Mouse (Mus musculus): ENCODE measurements around the gene Lect2.

Gene Lect2

DNA sequence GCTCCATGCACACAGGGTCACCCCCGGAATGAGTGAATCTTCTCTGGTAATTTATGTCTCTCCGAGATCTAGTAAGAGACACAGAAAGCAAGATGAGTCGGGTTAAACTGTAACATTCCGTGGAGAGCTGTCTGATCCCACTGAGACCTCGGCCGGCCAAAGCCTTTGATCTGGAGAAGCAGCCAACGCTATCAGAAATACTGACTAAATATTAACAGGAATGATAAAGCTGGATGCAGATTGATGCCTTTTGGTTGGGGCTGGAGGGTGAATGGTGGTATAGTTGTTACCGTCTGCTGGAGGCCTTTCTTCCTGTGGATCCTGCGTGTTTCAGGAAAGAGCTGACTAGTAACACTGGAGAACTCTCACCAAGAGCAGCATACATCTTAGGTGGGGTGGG lies at the start of gene Lect2:
Gene Lect2, minus strand, starts transcription at position 102 of the 400 bp plus-strand sequence.
- DNase-seq (ENCODE audit: low spot score) = no peak

DNA sequence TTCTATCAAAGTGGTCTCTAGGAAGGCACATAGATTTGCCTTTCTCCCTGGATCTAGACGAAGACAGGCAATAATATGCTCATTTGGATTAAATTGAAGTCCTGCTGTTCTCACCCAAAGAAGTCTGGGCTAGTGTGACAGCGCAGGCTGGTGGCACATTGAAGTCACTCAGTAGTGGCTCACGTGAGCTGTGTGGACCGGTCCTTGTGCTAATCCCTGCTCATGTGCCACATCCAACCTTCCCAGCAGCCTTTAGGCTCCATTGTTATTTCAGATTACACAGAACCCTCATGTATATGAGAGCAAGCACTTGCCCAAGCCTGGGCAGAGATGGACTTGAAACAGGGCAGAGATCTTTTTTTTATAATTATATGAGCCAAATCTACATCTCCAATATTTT lies 49.0 kb upstream of the Lect2 start:
- DNase-seq (ENCODE audit: low spot score) = no peak

DNA sequence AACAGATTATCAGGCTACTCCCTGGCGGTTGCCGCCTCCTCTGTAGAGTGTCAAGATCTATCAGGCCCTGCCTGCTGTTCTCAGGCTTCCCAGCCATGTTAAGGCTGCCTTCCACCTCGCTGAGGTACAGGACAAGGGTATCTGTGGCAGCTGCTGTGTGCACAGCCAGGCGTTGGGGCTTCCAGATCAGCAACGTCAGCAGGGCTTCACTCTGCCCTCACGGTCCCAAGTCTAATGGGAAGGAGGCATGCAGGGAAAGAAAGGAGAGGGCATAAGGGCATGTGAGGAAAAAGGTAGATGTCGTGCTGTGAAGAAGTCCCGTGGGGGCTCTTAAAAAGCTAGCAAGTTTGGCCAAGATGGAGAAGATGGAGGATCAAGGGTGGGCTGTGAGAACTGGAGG lies 46.9 kb upstream of the Lect2 start:
- DNase-seq (ENCODE audit: low spot score) = no peak

DNA sequence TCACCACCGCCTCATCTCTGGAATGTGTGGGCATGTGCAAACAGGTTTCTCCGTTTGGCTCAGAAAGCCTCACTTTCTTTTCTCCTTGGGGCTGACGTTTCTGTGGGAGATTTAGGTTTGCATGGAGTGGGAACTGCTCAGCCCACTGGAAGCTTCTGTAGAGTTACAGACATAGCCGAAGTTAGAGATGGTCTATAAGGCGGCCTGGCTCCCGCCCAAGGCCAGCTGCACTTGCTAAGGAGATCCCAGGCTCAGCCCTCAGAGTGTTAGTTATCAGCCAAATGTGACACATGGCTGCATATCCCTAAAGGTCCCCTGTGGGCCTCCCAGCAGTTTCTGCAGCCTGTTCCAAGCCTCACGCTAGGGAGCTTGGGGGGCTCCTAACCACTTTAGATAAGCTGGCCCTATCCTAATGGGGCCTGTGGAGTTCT lies 45.7 kb upstream of the Lect2 start:
- DNase-seq (ENCODE audit: low spot score) = no peak

DNA sequence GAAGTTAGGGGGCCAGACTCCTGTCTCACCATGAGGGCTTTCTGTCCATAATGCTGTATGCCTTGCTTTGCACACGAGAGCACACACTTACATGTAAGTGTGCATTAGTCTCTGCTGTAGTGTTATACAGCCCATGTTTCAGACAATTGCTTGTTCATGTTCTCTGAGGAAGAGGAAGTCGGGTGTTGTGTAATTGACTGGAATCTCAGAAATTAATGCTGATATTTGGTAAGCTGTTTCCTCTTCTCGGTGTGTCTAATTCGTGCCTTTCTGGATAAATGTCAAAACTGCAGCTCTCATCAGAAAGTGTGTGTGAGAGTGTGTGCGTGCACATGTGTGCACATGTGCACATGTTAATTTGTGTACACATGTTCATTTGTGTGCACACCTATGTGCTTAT lies 44.9 kb upstream of the Lect2 start:
- DNase-seq (ENCODE audit: low spot score) = no peak

DNA sequence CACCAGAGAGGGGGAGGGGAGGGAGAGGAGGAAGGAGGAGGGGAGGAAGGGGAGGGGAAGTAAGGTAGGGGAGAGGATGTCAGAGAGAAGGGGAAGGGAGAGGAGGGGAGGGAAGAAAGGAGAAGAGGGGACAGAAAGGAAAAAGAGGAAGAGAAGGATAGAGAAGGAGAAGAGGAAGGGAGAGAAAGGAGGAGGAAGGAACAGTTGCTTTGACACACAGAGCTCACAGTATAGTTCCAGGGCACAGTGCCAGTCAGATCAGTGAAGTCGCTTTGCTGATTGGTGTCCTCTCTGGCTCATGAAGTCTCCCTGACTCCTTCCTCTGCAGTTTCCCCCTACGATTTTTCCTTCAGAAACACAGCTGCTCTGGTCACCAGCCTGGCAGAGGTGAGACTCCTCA lies 43.6 kb upstream of the Lect2 start:
- DNase-seq (ENCODE audit: low spot score) = no peak

DNA sequence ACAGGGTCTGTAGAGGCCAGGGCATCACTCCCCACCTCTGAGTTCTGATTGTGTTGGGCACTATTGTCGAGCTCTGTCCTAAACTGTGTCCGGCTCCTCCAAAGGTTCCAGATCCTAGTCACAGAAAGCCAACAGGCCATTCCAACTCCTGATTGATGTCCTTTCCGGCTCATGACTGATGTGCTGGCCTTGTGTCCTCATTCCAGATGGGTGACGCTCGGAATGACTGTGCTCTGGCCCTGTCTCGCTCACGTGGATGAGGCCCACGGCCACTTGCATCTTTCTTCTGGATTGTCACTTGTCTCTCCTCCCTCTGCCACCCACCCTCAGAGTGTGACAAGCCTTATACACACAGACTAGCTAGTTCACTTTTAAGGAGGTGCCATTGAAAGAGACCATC lies 42.9 kb upstream of the Lect2 start:
- no peak for DNase-seq (ENCODE audit: low spot score)

DNA sequence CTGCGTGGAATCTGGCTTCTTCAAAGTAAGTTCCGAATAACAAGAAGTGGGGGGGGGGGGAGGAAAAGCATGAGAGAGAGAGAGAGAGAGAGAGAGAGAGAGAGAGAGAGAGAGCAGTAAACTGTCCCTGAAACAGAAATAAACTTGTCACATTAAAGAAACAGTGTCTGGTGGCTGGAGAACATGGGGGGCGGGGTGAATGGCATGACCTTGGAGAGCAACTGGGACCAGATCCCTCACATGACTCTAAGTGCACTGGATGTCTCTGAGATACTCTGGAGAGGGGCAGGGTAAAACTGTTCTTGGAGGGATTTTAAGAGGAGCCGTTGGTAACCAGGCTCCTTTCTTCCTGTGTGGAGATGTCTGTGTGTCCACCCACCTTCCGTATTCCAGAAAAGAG lies 41.9 kb upstream of the Lect2 start:
- DNase-seq (ENCODE audit: low spot score) = no peak

DNA sequence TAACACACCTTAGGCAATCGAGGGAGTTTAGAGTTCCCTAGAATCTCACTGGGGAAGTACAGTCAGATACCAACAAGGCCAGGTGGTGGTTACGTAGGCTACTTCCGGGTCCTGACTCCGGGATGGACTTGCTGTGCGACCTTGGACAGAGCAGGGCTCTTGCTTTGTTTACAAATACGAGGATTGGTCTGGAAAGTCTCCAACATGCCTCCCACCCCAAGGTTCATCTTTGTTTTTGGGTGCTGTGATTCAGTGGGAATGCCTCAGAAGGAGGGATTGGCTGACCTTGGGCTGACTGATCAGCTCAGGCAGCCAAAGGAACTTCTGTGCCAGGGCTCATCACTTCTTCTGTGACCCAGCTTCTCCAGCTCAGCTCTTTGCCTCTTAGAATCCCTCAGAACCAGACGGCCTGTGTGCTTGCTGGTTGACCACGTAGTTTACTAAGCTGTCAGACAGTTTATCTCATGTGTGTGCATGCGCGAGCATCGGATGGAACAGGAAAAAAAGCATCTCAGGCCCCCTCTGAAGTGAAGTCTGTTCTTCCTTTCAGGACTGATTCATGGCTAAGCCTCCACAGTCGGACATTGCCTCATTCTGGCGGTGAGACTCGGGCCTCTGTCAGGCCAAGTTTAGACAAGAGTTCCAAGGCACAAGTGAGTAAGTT lies 40.3 kb upstream of the Lect2 start:
- no peak for DNase-seq (ENCODE audit: low spot score)

DNA sequence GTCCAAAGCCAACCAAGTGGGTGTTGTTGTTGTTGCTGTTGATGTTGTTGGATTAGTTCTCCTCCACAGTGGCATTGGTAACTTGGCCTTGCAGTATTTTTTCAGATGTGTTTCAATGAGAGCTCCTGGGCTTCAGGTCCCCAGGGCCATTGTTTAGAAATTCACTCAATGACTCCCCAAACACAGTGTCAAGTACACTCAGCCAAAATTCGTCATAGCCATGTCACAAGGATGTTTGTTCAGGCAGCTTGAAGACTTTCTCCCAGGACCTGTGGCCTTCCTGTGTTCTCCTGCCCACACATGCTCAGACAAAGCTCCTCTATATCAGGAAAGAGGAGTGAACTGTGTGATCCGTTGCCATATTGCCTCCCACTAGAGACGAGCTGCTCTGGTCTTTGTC lies 37.7 kb upstream of the Lect2 start:
- no peak for DNase-seq (ENCODE audit: low spot score)

DNA sequence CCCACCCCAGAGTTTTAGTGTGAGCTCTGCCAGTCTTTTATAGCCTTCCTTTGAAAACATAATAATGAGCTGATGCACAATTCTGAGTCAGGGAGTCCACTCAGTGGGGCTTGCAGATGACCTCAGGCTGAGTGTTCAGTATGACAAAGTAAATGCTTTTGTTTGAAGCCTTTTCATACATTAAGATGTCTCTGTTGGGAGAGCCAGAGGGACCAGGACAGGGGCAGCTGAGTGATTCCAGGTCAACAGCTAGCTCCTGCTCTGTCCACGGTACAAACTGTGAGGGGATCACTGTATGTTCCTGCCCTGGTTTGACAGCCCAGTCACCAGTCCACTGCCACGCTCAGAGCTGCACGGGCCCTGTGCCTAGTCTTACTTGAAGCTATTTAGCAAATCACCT lies 34.4 kb upstream of the Lect2 start:
- DNase-seq (ENCODE audit: low spot score) = no peak

DNA sequence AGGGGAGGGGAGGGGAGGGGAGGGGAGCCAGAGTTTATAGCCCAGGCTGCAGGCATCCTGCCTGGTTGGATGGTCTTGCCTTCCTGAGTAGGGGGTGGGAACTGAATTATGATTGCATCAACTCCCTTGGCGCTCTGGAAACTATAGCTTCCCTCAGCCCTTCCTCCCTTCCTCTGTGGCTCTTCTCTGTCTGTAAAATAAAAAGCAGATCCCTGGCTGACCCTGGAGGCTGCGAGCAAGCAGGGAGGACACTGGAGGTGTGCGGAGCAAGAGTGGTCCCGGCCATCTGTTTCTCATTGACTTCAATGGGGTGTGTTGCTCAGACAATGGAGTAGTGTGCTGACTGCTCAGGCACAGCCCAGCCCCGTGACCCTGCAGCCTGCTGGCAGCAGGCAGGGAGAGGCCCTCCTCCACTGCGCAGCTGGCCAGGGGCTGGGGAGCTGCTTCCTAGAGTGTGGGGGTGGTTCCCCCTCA lies 33.7 kb upstream of the Lect2 start:
- no peak for DNase-seq (ENCODE audit: low spot score)

DNA sequence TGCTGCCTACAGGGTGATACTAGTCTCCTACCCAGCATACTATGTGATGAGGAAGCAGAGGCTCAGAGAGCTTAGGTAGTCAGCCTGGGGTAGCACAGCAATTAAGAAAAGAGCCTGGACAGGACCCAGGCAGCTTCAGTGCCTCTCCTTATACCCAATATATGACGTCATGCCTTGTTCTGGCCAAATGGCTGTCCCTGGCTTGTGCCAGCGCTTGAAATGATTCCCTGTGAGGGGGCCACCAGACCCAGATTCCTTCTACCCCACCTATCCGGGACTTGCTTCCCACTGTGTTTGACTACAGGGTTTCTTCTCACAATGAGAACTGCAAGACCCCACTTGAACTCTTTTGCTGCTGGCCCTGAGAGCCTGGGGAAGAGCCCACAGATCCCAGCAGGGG lies 33.2 kb upstream of the Lect2 start:
- DNase-seq (ENCODE audit: low spot score) = no peak

DNA sequence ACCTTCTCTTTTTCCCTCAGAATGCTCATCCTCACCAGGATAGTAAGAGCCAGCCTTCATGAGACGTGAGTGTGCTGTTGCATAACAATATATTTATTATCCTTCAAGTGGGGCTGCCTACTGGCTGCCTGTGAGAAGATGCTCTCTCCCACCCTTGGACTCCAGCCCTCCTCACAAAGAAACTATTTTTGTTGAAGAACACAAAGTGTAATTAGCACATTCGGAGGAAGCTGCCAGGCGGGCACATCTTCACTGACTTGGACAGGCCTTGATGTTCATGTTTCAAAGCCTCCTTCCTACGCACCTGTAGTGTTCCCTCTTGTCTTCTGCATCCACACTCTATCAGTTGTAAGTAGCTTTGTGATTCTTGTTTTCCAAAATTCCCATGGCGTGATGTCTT lies 32.1 kb upstream of the Lect2 start:
- DNase-seq (ENCODE audit: low spot score) = no peak

DNA sequence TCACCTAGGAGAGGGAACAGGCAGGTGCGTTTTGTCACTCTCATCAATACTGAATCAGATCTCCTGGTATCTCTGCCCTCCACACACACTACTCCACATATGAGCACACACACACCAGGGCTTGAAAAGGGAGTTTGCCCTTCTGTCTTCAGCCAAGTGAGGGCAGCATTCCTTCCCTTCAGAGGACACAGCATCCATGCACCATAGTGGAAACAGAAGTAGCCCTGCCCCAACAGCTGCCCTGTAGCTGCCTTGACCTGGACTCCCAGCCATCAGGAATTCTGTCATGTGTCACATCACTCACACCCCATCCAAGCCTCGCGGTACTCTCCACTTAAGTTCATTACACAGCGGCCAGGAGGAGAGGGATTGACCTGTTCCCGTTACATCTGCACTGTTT lies 29.8 kb upstream of the Lect2 start:
- no peak for DNase-seq (ENCODE audit: low spot score)

DNA sequence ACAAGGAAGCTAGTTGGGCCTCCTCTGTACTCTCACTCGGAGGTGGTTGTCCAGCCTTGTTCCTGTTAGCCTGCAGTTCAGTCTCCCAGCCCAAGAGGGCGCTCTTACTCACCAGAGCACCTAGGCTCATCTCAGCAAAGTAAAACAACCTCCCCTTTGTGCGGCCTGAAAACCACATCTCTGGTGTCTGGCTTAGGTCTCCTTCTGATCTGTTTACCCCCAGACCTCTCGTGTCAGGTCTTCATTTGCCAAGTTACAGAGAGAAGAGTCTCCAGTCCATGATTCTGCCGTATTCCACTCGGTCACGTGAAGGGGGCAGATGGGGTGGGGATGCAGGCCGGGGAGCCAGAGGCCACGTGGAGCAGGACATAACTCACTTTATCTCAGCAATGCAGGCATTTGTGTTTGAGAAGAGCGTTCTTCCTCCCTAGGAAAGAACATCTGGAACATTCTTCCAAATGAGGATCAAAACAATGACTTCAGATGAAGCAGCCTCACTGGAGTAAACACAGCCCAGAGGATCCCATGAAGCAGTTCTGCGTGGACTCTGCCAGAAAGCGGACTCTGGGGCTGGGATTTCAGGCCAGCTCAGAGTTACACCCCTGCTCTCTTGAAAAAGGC lies 27.5 kb upstream of the Lect2 start:
- peak; percentile 26 for DNase-seq (ENCODE audit: low spot score)

DNA sequence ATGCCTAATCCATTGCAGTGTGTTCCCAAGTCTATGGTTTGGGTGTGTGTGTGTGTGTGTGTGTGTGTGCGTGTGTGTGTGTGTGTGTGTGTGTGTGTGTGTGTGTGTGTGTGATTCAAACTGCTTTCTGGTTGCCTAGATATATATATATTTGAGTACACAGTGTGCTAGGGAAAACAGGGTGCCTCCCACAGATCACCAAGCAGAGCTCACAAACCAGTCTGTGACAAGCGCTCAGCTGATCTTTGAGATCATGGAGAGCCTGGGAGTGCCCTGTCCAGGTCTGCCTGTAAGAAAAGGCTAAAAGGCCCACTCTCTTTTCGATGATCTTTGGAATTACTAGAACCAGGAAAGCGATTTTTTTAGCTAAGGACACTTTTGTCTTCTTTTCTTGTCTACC lies 26.8 kb upstream of the Lect2 start:
- DNase-seq (ENCODE audit: low spot score) = no peak

DNA sequence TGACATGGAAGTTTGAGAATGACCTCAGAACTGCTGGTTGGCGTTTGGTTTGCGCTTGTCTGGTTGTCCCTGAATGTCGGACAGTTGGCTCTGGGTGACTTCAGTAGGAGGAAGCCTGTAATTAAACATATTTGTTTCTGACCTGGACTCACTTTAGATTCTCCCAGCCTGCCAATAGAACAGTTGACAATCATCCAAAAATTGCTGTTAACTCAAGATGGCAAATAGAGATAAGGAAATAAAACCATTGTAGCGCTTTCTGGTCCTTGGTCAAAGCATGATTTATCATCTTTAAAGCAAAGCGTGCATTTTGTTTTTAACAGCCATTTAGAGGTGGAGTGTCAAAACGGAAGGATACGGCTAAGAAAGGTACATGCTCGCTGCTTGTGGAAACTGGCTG lies 23.3 kb upstream of the Lect2 start:
- DNase-seq (ENCODE audit: low spot score) = no peak

DNA sequence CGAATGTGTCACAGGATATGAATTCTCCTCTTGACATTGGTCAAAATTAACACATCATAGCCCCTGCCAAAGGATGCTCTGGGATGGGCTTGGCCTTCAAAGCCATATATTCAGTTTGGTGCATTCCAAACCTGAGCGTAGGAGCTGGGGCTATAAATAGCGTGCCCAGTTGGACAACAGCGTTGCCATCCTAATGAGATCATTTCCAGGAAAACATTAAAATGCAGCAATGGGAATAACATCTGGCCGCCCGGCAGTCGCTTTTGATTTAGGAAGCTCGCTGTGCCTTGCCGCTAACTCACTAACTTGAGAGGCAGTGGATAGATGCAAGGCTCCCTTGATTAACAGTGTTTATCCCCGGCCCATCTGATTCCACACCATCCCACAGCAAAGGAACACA lies 18.0 kb upstream of the Lect2 start:
- DNase-seq (ENCODE audit: low spot score) = no peak

DNA sequence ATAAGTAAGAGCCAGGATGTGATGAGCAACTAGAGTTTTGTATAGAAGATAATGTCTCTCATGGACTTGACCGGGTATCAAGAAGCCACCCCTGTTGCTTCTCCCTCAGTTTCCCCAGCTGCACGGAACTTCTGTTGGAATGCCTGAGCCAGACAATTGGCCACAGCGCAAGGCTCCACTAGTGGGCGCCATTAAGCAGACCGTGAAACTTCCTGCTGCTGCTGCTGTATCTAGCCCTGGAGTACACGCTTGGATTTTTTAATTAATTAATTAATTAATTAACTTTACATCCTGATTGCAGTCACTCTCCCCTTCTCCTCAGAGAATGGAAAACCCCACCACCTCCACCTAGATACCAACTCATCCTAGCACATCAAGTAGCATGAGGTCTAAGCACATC lies 14.8 kb upstream of the Lect2 start:
- DNase-seq (ENCODE audit: low spot score) = no peak

DNA sequence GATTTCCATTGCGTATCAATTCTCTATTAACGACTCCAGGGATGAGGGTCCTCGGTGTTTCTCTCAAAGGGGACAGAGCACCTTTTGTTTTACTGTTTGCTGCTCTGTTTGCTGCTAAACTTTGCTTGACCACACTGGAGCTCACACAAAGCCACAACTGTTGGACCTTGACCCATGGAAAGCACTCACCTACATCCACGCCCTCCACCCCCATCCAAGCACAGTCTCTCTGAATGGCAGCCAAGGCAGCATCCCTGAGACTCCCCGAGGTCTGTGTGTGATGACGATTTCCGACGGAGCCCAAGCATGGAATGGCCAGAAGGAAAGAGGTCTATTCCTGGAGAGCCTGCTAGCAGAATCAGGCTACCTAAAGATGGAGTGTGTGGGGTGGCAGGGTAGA lies 12.8 kb upstream of the Lect2 start:
- DNase-seq (ENCODE audit: low spot score) = no peak

DNA sequence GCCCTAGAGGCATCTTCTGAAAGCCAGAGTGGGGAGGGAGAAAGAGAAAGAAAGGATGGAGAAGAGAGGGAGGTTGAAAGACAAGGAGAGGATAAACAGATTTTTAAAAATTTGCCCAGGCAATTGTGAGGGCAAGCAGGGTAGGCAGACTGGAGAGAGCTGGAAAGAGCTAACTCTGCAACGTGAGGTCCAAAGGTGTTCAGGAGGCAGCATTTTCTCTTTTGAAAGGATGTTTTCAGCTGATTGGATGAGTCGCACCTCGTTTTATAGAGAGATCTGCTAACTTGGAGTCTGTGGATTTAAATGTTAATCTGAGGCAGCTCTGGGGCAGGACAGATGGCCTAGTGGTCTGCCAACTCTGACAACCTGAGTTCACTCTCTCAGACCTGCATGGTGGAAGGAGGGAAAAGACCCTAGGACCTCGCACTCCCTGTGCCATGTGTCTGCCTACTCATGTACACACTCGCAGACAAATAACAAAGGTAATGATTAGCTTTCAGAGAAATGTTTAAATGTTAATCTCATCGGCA lies 11.6 kb upstream of the Lect2 start:
- no peak for DNase-seq (ENCODE audit: low spot score)

DNA sequence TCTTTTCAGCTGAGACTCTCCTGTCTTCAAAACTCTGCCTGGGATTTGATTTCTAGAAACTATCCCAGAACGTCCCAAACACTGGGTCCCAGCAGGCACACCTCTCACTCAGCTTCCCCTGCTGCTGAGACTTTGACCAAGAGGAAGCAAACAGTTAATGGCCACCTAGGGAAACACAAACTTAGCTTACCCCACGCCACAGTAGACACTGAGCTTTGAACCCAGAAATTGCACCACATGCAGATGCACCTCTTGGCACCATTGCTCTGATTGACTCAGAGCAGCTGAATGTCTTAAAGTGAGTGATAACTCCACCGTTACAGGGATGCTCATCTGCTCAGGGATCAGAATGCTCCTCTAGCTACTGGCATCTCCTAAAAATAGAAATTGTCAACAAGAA lies 10.5 kb upstream of the Lect2 start:
- no peak for DNase-seq (ENCODE audit: low spot score)

DNA sequence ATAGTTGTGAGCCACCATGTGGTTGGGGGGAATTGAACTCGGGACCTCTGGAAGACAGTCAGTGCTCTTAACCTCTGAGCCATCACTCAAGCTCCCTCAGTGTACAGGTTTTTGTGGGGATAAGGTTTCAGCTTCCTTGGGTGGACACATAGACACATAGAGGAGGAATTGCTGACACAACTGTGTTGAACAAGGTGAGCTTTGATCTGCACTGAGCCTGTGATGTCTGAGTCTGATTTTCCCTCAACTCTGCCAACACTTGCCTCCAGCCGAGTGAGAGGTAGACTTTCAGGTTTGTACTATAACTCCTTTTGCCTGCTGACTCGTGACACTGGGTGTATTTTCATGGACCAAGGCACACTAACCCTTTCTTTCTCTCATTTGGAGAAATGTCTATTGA lies 8.4 kb upstream of the Lect2 start:
- no peak for DNase-seq (ENCODE audit: low spot score)
